Mouse (Mus musculus) myocyte (in vitro differentiated cells): Measurements from ENCODE around the gene Galk2. TPM values are rescaled to one million over a fixed set of nuclear protein-coding genes. Genes with fewer than 3 reads are reported as not detected.

Source experiments
- H3K27me3 ChIP-seq: one replicate; pipeline ENCODE4 v1.6.1; 2011; ENCODE audit not compliant: control insufficient read depth, insufficient read depth, insufficient read length
- H3K36me3 ChIP-seq: one replicate; pipeline ENCODE4 v1.6.1; 2011; ENCODE audit not compliant: control insufficient read depth, insufficient read depth
- H3K4me2 ChIP-seq: one replicate; pipeline ENCODE4 v1.6.1; 2011; ENCODE audit warnings: low read depth, control low read depth
- H3K4me3 ChIP-seq: one replicate; pipeline ENCODE4 v1.5.1; 2011; ENCODE audit warnings: mild to moderate bottlenecking, control low read depth, moderate library complexity
- H3K79me2 ChIP-seq: one replicate; pipeline ENCODE4 v1.6.1; 2011; ENCODE audit not compliant: control insufficient read depth, insufficient read depth
- H3ac ChIP-seq: one replicate; pipeline ENCODE4 v1.6.1; 2011; ENCODE audit not compliant: control insufficient read depth, insufficient read length
- CEBPB ChIP-seq: IDR thresholded peaks from 2 replicates; pipeline ENCODE4 v1.6.1; 2011; ENCODE audit warnings: mild to moderate bottlenecking, moderate library complexity; ENCODE audit not compliant: poor library complexity, insufficient read depth, severe bottlenecking
- E2F4 ChIP-seq: IDR thresholded peaks from one replicate; pipeline ENCODE4 v1.6.1; 2011; ENCODE audit warnings: mild to moderate bottlenecking, control low read depth, moderate library complexity; ENCODE audit not compliant: insufficient read depth
- MAX ChIP-seq: IDR thresholded peaks from one replicate; pipeline ENCODE4 v1.6.1; 2011; ENCODE audit warnings: low read depth, mild to moderate bottlenecking, control low read depth
- MYOD1 ChIP-seq, 3 experiments: IDR thresholded peaks; one replicate each; pipeline ENCODE4 v1.6.1; 2011; ENCODE audit warnings: control low read depth in 2 of 3, low read depth in 2 of 3, mild to moderate bottlenecking in 2 of 3, moderate library complexity in 1 of 3; ENCODE audit not compliant: insufficient read length in 2 of 3, control insufficient read depth in 1 of 3
- MYOG ChIP-seq, 3 experiments: IDR thresholded peaks; one replicate each; pipeline ENCODE4 v1.6.1; 2011; ENCODE audit warnings: control low read depth in 2 of 3, low read depth in 2 of 3, mild to moderate bottlenecking in 2 of 3; ENCODE audit not compliant: insufficient read length in 2 of 3, control insufficient read depth in 1 of 3, insufficient read depth in 1 of 3
- POLR2A ChIP-seq: IDR thresholded peaks from one replicate; pipeline ENCODE4 v1.6.1; 2011; ENCODE audit warnings: low read depth, mild to moderate bottlenecking, control low read depth, moderate library complexity; ENCODE audit not compliant: insufficient read length
- POLR2AphosphoS2 ChIP-seq: IDR thresholded peaks from one replicate; pipeline ENCODE4 v1.6.1; 2011; ENCODE audit warnings: low read depth, control low read depth; ENCODE audit not compliant: insufficient read length
- REST ChIP-seq: IDR thresholded peaks from one replicate; pipeline ENCODE4 v1.6.1; 2011; ENCODE audit warnings: mild to moderate bottlenecking, control low read depth, moderate library complexity; ENCODE audit not compliant: insufficient read depth, insufficient read length
- SRF ChIP-seq: IDR thresholded peaks from one replicate; pipeline ENCODE4 v1.6.1; 2011; ENCODE audit warnings: low read depth; ENCODE audit not compliant: control insufficient read depth, insufficient read length
- TCF12 ChIP-seq: IDR thresholded peaks from one replicate; pipeline ENCODE4 v1.6.1; 2011; ENCODE audit warnings: mild to moderate bottlenecking, control low read depth; ENCODE audit not compliant: poor library complexity, insufficient read depth, severe bottlenecking
- TCF3 ChIP-seq: IDR thresholded peaks from one replicate; pipeline ENCODE4 v1.6.1; 2011; ENCODE audit warnings: low read depth, control low read depth; ENCODE audit not compliant: insufficient read length
- USF1 ChIP-seq: IDR thresholded peaks from one replicate; pipeline ENCODE4 v1.6.1; 2011; ENCODE audit warnings: low read depth, mild to moderate bottlenecking, control low read depth, moderate library complexity
- polyA plus RNA-seq: library from polyadenylated mRNA; unstranded; fragments of >200 nt; fragmentation: generic; extraction: Trizol; gene quantifications from one replicate; pipeline ENCODE4 v1.2.1, GENCODE M21; 2012; ENCODE audit warnings: missing spikeins

Gene Galk2
- polyA plus RNA-seq, 1 experiment: 17.8 TPM

GRCm38 (mm10) chr2:125948195-125948594, 89.3 kb downstream of the Galk2 start:
- no peak for TF ChIP-seq TCF3
- TF ChIP-seq MYOG (IDR thresholded peaks at IDR 0.05; ENCODE audit: control insufficient read depth in 1 of 3, insufficient read depth in 1 of 3, insufficient read length in 2 of 3, low read depth in 2 of 3): no peak
- no peak for TF ChIP-seq MYOD1 (IDR thresholded peaks at IDR 0.05; ENCODE audit: control insufficient read depth in 1 of 3, insufficient read length in 2 of 3, low read depth in 2 of 3)
- TF ChIP-seq REST: no peak
- TF ChIP-seq TCF12: no peak
- TF ChIP-seq USF1: no peak
- no peak for TF ChIP-seq SRF
- Histone ChIP-seq H3K27me3 (no peaks in the 10 kb centered on the region), H3ac (no peak overlapping the region), H3K4me2 (peak overlapping the region; percentile 40), H3K36me3 (no peaks in the 10 kb centered on the region), H3K79me2 (no peaks in the 10 kb centered on the region), H3K4me3 (no peak overlapping the region)

GRCm38 (mm10) chr2:125968811-125969210, 109.9 kb downstream of the Galk2 start:
- H3K36me3 ChIP-seq: no peaks in the 10 kb centered on the region
- TF ChIP-seq TCF12: no peak
- TF ChIP-seq SRF: no peak
- no peak for TF ChIP-seq MAX
- TF ChIP-seq CEBPB: no peak
- no peak for TF ChIP-seq REST
- no peak for TF ChIP-seq MYOD1 (IDR thresholded peaks at IDR 0.05; ENCODE audit: control insufficient read depth in 1 of 3, insufficient read length in 2 of 3, low read depth in 2 of 3)
- no peak for TF ChIP-seq USF1
- TF ChIP-seq TCF3: no peak
- TF ChIP-seq E2F4: no peak
- TF ChIP-seq POLR2AphosphoS2: no peak
- TF ChIP-seq POLR2A: no peak
- TF ChIP-seq MYOG (IDR thresholded peaks at IDR 0.05; ENCODE audit: control insufficient read depth in 1 of 3, insufficient read depth in 1 of 3, insufficient read length in 2 of 3, low read depth in 2 of 3): no peak
- H3K79me2 ChIP-seq: no peaks in the 10 kb centered on the region
- no peaks in the 10 kb centered on the region for H3K27me3 ChIP-seq
- no peak overlapping the region for H3ac ChIP-seq
- H3K4me3 ChIP-seq: no peak overlapping the region
- no peak overlapping the region for H3K4me2 ChIP-seq

- Histone ChIP-seq H3ac (no peak overlapping the region), H3K4me3 (no peak overlapping the region), H3K36me3 (no peaks in the 10 kb centered on the region), H3K4me2 (no peak overlapping the region), H3K79me2 (no peaks in the 10 kb centered on the region), H3K27me3 (no peaks in the 10 kb centered on the region)
- no peak for TF ChIP-seq REST
- TF ChIP-seq MAX: no peak
- no peak for TF ChIP-seq CEBPB
- TF ChIP-seq MYOG (IDR thresholded peaks at IDR 0.05; ENCODE audit: control insufficient read depth in 1 of 3, insufficient read depth in 1 of 3, insufficient read length in 2 of 3, low read depth in 2 of 3): no peak
- no peak for TF ChIP-seq MYOD1 (IDR thresholded peaks at IDR 0.05; ENCODE audit: control insufficient read depth in 1 of 3, insufficient read length in 2 of 3, low read depth in 2 of 3)
- TF ChIP-seq TCF12: no peak
- no peak for TF ChIP-seq TCF3
- TF ChIP-seq POLR2AphosphoS2: no peak
- TF ChIP-seq USF1: no peak
Observed at GRCm38 (mm10) chr2:125973207-125973606, 114.3 kb downstream of the Galk2 start.

GRCm38 (mm10) chr2:125975206-125975605, 116.3 kb downstream of the Galk2 start:
- no peaks in the 10 kb centered on the region for H3K79me2 ChIP-seq
- H3K27me3 ChIP-seq: no peaks in the 10 kb centered on the region
- TF ChIP-seq E2F4 (no peak), SRF (no peak), POLR2A (no peak)
- H3K4me2 ChIP-seq: no peak overlapping the region
- H3K4me3 ChIP-seq: no peak overlapping the region
- no peaks in the 10 kb centered on the region for H3K36me3 ChIP-seq
- no peak overlapping the region for H3ac ChIP-seq

GRCm38 (mm10) chr2:125975808-125976345, 117.0 kb downstream of the Galk2 start:
- Histone ChIP-seq H3K4me2 (peak overlapping the region; percentile 32), H3K79me2 (no peaks in the 10 kb centered on the region), H3K4me3 (no peak overlapping the region), H3K36me3 (no peaks in the 10 kb centered on the region), H3K27me3 (no peaks in the 10 kb centered on the region), H3ac (no peak overlapping the region)
- peak; percentile 90 for TF ChIP-seq CEBPB
- no peak for TF ChIP-seq POLR2A

- no peaks in the 10 kb centered on the region for H3K36me3 ChIP-seq
- no peak overlapping the region for H3ac ChIP-seq
- TF ChIP-seq TCF3 (no peak), REST (no peak), POLR2AphosphoS2 (no peak), SRF (no peak), MYOD1 (IDR thresholded peaks at IDR 0.05; ENCODE audit: control insufficient read depth in 1 of 3, insufficient read length in 2 of 3, low read depth in 2 of 3) (no peak), MYOG (IDR thresholded peaks at IDR 0.05; ENCODE audit: control insufficient read depth in 1 of 3, insufficient read depth in 1 of 3, insufficient read length in 2 of 3, low read depth in 2 of 3) (no peak), USF1 (no peak), CEBPB (no peak), TCF12 (no peak)
- H3K79me2 ChIP-seq: no peaks in the 10 kb centered on the region
- H3K27me3 ChIP-seq: no peaks in the 10 kb centered on the region
- H3K4me2 ChIP-seq: no peak overlapping the region
- no peak overlapping the region for H3K4me3 ChIP-seq
Observed at GRCm38 (mm10) chr2:126002291-126002690, 143.4 kb downstream of the Galk2 start.
